Mouse (Mus musculus) CH12.LX (cell line): Measurements from ENCODE around the gene Cdkn2d. TPM values are rescaled to one million over a fixed set of nuclear protein-coding genes. Genes with fewer than 3 reads are reported as not detected.

Experiments used
- DNase-seq: peaks from one replicate; pipeline ENCODE4 v3.0.0-alpha.2; 2013; ENCODE audit errors: extremely low read depth
- H3K27ac ChIP-seq: 2 replicates; pipeline ENCODE4 v1.5.1; 2012; ENCODE audit warnings: low read depth, mild to moderate bottlenecking, control low read depth, moderate library complexity; ENCODE audit not compliant: insufficient read depth
- H3K27me3 ChIP-seq: replicated peaks from 2 replicates; pipeline ENCODE3; 2012; ENCODE audit warnings: inconsistent platforms
- H3K36me3 ChIP-seq, 2 experiments: replicated peaks in 1 of 2; 2 replicates each; pipeline versions ENCODE3 to v1.6.1; 2012; ENCODE audit warnings: inconsistent platforms in 1 of 2, low read length in 1 of 2, mild to moderate bottlenecking in 1 of 2, mixed read lengths in 1 of 2, moderate library complexity in 1 of 2; ENCODE audit not compliant: control insufficient read depth in 1 of 2, insufficient read depth in 1 of 2
- H3K4me1 ChIP-seq, 2 experiments: 2 replicates each; pipeline ENCODE4 v1.6.1; 2012; ENCODE audit warnings: inconsistent platforms in 1 of 2, moderate library complexity in 1 of 2; ENCODE audit not compliant: insufficient read depth in 2 of 2, control insufficient read depth in 1 of 2
- H3K4me2 ChIP-seq: 2 replicates; pipeline ENCODE4 v1.6.1; 2012; ENCODE audit warnings: low read depth, mild to moderate bottlenecking, control low read depth; ENCODE audit not compliant: poor library complexity, insufficient read depth, severe bottlenecking
- H3K4me3 ChIP-seq, 3 experiments: fragments of 150-350 bp in 1 of 3; sonication (generic) in 1 of 3; replicated peaks in 1 of 3; 2 replicates each; pipeline versions ENCODE3 to v1.5.1; 2011 to 2012; ENCODE audit warnings: low read depth in 2 of 3, low read length in 2 of 3, mild to moderate bottlenecking in 2 of 3, moderate library complexity in 2 of 3, control low read depth in 1 of 3, improper control_type of control experiment in 1 of 3, inconsistent platforms in 1 of 3, mixed read lengths in 1 of 3; ENCODE audit not compliant: poor library complexity in 1 of 3
- H3K79me2 ChIP-seq: replicated peaks from 2 replicates; pipeline ENCODE4 v1.6.1; 2012; ENCODE audit warnings: mild to moderate bottlenecking, moderate library complexity; ENCODE audit not compliant: control insufficient read depth, poor library complexity, insufficient read depth, severe bottlenecking; ENCODE audit errors: extremely low read depth
- H3K9ac ChIP-seq: 2 replicates; pipeline ENCODE4 v1.6.1; 2012; ENCODE audit warnings: low read depth, mild to moderate bottlenecking, control low read depth, moderate library complexity; ENCODE audit not compliant: insufficient read depth
- H3K9me3 ChIP-seq: replicated peaks from 2 replicates; pipeline ENCODE3; 2012; ENCODE audit warnings: low read length, inconsistent platforms, mixed read lengths
- BHLHE40 ChIP-seq: IDR thresholded peaks from 2 replicates; pipeline ENCODE4 v1.6.1; 2011; ENCODE audit warnings: mild to moderate bottlenecking, low read depth, low read length, improper control_type of control experiment
- CHD1 ChIP-seq: IDR thresholded peaks from 2 replicates; pipeline ENCODE4 v1.6.1; 2012; ENCODE audit warnings: low read depth, low read length, improper control_type of control experiment, inconsistent platforms
- CHD2 ChIP-seq: IDR thresholded peaks from 2 replicates; pipeline ENCODE4 v1.6.1; 2011; ENCODE audit warnings: low read length, improper control_type of control experiment
- CTCF ChIP-seq, 2 experiments: IDR thresholded peaks in 1 of 2; conservative IDR thresholded peaks in 1 of 2; 2 replicates each; pipeline ENCODE4 v1.5.1; 2011 to 2012; ENCODE audit warnings: low read depth in 2 of 2, low read length in 2 of 2, improper control_type of control experiment in 1 of 2, inconsistent platforms in 1 of 2, mild to moderate bottlenecking in 1 of 2, moderate library complexity in 1 of 2
- E2F4 ChIP-seq: IDR thresholded peaks from 2 replicates; pipeline ENCODE4 v1.6.1; 2011; ENCODE audit warnings: low read depth, low read length, improper control_type of control experiment; ENCODE audit not compliant: insufficient replicate concordance
- ELF1 ChIP-seq: IDR thresholded peaks from 2 replicates; pipeline ENCODE4 v1.6.1; 2014; ENCODE audit warnings: low read depth, mild to moderate bottlenecking, inconsistent platforms, low read length, improper control_type of control experiment
- EP300 ChIP-seq: IDR thresholded peaks from 2 replicates; pipeline ENCODE4 v1.6.1; 2011; ENCODE audit warnings: low read length, improper control_type of control experiment
- ETS1 ChIP-seq: conservative IDR thresholded peaks from 2 replicates; pipeline ENCODE4 v1.6.1; 2012; ENCODE audit warnings: low read depth, mild to moderate bottlenecking, inconsistent platforms, low read length, improper control_type of control experiment, moderate library complexity
- GABPA ChIP-seq: IDR thresholded peaks from 2 replicates; pipeline ENCODE4 v1.6.1; 2012; ENCODE audit warnings: low read depth, low read length, improper control_type of control experiment, inconsistent platforms; ENCODE audit not compliant: insufficient replicate concordance
- HCFC1 ChIP-seq: IDR thresholded peaks from 2 replicates; pipeline ENCODE4 v1.6.1; 2012; ENCODE audit warnings: low read depth, mild to moderate bottlenecking, inconsistent platforms, low read length, improper control_type of control experiment
- IRF4 ChIP-seq: IDR thresholded peaks from 2 replicates; pipeline ENCODE4 v1.6.1; 2014; ENCODE audit warnings: low read depth, mild to moderate bottlenecking, inconsistent platforms, low read length, improper control_type of control experiment
- JUN ChIP-seq: IDR thresholded peaks from 2 replicates; pipeline ENCODE4 v1.6.1; 2011; ENCODE audit warnings: low read depth, mild to moderate bottlenecking, low read length, improper control_type of control experiment, moderate library complexity; ENCODE audit not compliant: insufficient read depth
- JUND ChIP-seq: conservative IDR thresholded peaks from 2 replicates; pipeline ENCODE4 v1.6.1; 2011; ENCODE audit warnings: low read depth, low read length, improper control_type of control experiment
- KAT2A ChIP-seq: IDR thresholded peaks from 2 replicates; pipeline ENCODE4 v1.6.1; 2012; ENCODE audit warnings: low read length, improper control_type of control experiment, inconsistent platforms; ENCODE audit not compliant: insufficient replicate concordance
- MAFK ChIP-seq: IDR thresholded peaks from 2 replicates; pipeline ENCODE4 v1.6.1; 2011; ENCODE audit warnings: low read length, improper control_type of control experiment; ENCODE audit not compliant: insufficient replicate concordance
- MAX ChIP-seq: IDR thresholded peaks from 2 replicates; pipeline ENCODE4 v1.6.1; 2011; ENCODE audit warnings: low read length, improper control_type of control experiment
- MAZ ChIP-seq: IDR thresholded peaks from 2 replicates; pipeline ENCODE4 v1.6.1; 2012; ENCODE audit warnings: low read depth, mild to moderate bottlenecking, inconsistent platforms, low read length, improper control_type of control experiment, moderate library complexity
- MEF2A ChIP-seq: IDR thresholded peaks from 2 replicates; pipeline ENCODE4 v1.6.1; 2014; ENCODE audit warnings: low read depth, mild to moderate bottlenecking, inconsistent platforms, low read length, improper control_type of control experiment, borderline replicate concordance
- MXI1 ChIP-seq: IDR thresholded peaks from 2 replicates; pipeline ENCODE4 v1.6.1; 2011; ENCODE audit warnings: mild to moderate bottlenecking, low read depth, low read length, improper control_type of control experiment
- MYC ChIP-seq: IDR thresholded peaks from 2 replicates; pipeline ENCODE4 v1.6.1; 2011; ENCODE audit warnings: low read depth, mild to moderate bottlenecking, improper control_type of control experiment, low read length
- NELFE ChIP-seq: IDR thresholded peaks from 2 replicates; pipeline ENCODE4 v1.6.1; 2011; ENCODE audit warnings: low read depth, low read length, improper control_type of control experiment
- NRF1 ChIP-seq: IDR thresholded peaks from 2 replicates; pipeline ENCODE4 v1.6.1; 2014; ENCODE audit warnings: low read depth, mild to moderate bottlenecking, inconsistent platforms, low read length, improper control_type of control experiment, moderate library complexity
- PAX5 ChIP-seq: IDR thresholded peaks from 2 replicates; pipeline ENCODE4 v1.6.1; 2012; ENCODE audit warnings: low read length, inconsistent platforms, mixed read lengths
- POLR2A ChIP-seq: IDR thresholded peaks from 2 replicates; pipeline ENCODE4 v1.6.1; 2011; ENCODE audit warnings: low read depth, mild to moderate bottlenecking, improper control_type of control experiment, low read length
- POLR2AphosphoS2 ChIP-seq: IDR thresholded peaks from 2 replicates; pipeline ENCODE4 v1.6.1; 2011; ENCODE audit warnings: low read depth, low read length, improper control_type of control experiment
- RAD21 ChIP-seq: IDR thresholded peaks from 2 replicates; pipeline ENCODE4 v1.6.1; 2011; ENCODE audit warnings: low read depth, mild to moderate bottlenecking, low read length, improper control_type of control experiment, moderate library complexity
- RCOR1 ChIP-seq: conservative IDR thresholded peaks from 2 replicates; pipeline ENCODE4 v1.6.1; 2012; ENCODE audit warnings: low read depth, mild to moderate bottlenecking, inconsistent platforms, low read length, improper control_type of control experiment
- SIN3A ChIP-seq: IDR thresholded peaks from 2 replicates; pipeline ENCODE4 v1.6.1; 2012; ENCODE audit warnings: low read length, improper control_type of control experiment, inconsistent platforms
- SMC3 ChIP-seq: IDR thresholded peaks from 2 replicates; pipeline ENCODE4 v1.6.1; 2011; ENCODE audit warnings: low read depth, low read length, improper control_type of control experiment
- TBP ChIP-seq: conservative IDR thresholded peaks from 2 replicates; pipeline ENCODE4 v1.6.1; 2011; ENCODE audit warnings: low read depth, low read length, improper control_type of control experiment
- TCF12 ChIP-seq: IDR thresholded peaks from 2 replicates; pipeline ENCODE4 v1.6.1; 2014; ENCODE audit warnings: low read depth, mild to moderate bottlenecking, inconsistent platforms, low read length, improper control_type of control experiment
- UBTF ChIP-seq: IDR thresholded peaks from 2 replicates; pipeline ENCODE4 v1.6.1; 2012; ENCODE audit warnings: low read depth, mild to moderate bottlenecking, inconsistent platforms, low read length, improper control_type of control experiment, moderate library complexity
- USF1 ChIP-seq: IDR thresholded peaks from 2 replicates; pipeline ENCODE4 v1.6.1; 2014; ENCODE audit warnings: low read depth, mild to moderate bottlenecking, inconsistent platforms, low read length, improper control_type of control experiment
- USF2 ChIP-seq: conservative IDR thresholded peaks from 2 replicates; pipeline ENCODE4 v1.6.1; 2011; ENCODE audit warnings: low read depth, low read length, improper control_type of control experiment
- ZC3H11A ChIP-seq: IDR thresholded peaks from 2 replicates; pipeline ENCODE4 v1.6.1; 2012; ENCODE audit warnings: low read depth, mild to moderate bottlenecking, inconsistent platforms, low read length, improper control_type of control experiment
- ZKSCAN1 ChIP-seq: IDR thresholded peaks from 2 replicates; pipeline ENCODE4 v1.6.1; 2012; ENCODE audit warnings: low read depth, inconsistent platforms, low read length, improper control_type of control experiment, borderline replicate concordance
- ZMIZ1 ChIP-seq: IDR thresholded peaks from 2 replicates; pipeline ENCODE4 v1.6.1; 2012; ENCODE audit warnings: low read depth, mild to moderate bottlenecking, inconsistent platforms, low read length, improper control_type of control experiment
- ZNF384 ChIP-seq: IDR thresholded peaks from 2 replicates; pipeline ENCODE4 v1.6.1; 2012; ENCODE audit warnings: low read depth, low read length, improper control_type of control experiment, inconsistent platforms
- dilution Hi-C: fragments of 300-500 bp; cut with MboI; formaldehyde crosslinking; loops from 2 replicates; pipeline ENCODE4 v1.14.3; 2020; ENCODE audit warnings: low sequenced_read_pairs; ENCODE audit not compliant: extremely low pct_unique_long_range_greater_than_20kb, extremely low pct_ligation_motif_present
- in situ Hi-C: fragments of 300-500 bp; cut with MboI; formaldehyde crosslinking; loops from 3 replicates; pipeline ENCODE4 v1.14.3; 2019; ENCODE audit warnings: low sequenced_read_pairs, low pct_ligation_motif_present, low pct_unique_long_range_greater_than_20kb, mixed read lengths
- polyA plus RNA-seq: library from polyadenylated mRNA; unstranded; fragments of >175 nt; gene quantifications from 2 replicates; pipeline ENCODE4 v1.2.1, GENCODE M21; 2012; ENCODE audit warnings: low read depth; ENCODE audit not compliant: insufficient read length
- total RNA-seq, 2 experiments: library from RNA; depleted of rRNA; stranded (reverse); fragments of 300-350 nt in 1 of 2; fragments of >200 nt in 1 of 2; gene quantifications; 2 replicates each; pipeline ENCODE4 v1.2.3; 2012 to 2014

Gene Cdkn2d
- total RNA-seq (2012; rRNA removed) (9.7 and 12.6 TPM in 2 replicates), total RNA-seq (2014; rRNA removed) (7.1 and 7.3 TPM in 2 replicates), polyA plus RNA-seq (2.2 and 2.9 TPM in 2 replicates)

DNA sequence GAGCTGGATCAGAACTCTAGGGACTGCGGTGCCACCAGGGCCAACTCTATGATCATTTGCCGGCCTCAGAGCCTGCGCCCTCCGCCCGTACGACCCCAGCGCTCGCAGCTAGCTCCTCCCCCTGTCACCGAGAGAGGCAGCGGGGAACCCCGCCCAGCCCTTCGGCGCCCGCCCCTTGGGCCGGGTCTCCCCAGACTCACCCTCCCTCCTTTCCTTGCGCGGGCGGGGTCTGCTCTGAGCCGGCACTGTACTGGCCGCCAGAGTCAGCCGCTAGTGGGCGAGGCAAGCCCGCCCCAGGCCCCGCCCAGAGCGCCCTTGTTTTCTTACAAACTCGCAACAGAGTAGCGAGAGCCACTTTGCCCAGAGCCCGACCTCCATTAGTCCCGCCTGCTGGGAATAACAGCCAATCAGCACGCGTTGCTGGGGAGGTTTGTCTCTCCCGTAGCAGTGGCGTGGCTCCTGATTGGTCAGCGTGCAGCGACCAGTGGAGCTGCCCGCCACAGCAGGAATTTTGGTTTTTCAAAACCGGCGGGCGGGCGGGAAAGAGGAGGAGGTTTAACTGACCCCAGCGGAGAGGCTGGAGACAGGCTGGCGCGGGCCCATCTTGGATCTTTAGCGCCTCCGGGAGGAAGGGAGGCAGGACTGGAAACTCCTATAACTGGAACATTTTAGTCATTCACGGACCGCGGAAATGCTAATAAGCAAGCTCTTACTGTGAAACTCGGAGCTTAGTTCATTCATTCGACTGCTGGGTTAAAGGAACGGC, at the start of gene Cdkn2d:
Cdkn2d (minus strand) TSS at position 386 of the 766 bp plus-strand sequence.
- Histone ChIP-seq H3K4me2 (peak within 1 kb of the TSS; percentile 88), H3K27me3 (peaks cover 6% of the 10 kb centered on the region), H3K4me1 (peaks cover 9 to 32% of the 10 kb centered on the region in 2 experiments), H3K9ac (peak within 1 kb of the TSS; percentile 53), H3K79me2 (peaks cover 17% of the 10 kb centered on the region), H3K4me3 (peak within 1 kb of the TSS; percentile 68 to 82 (median 74)), H3K36me3 (peaks cover 0 to 5% of the 10 kb centered on the region in 2 experiments), H3K9me3 (no peaks in the 10 kb centered on the region), H3K27ac (peak within 1 kb of the TSS; percentile 39)
- 0 out of 2 replicates have a peak, but pooled peaks have one; percentile 59 for TF ChIP-seq MEF2A
- TF ChIP-seq IRF4 = peak; percentile 69; the same call in 1 of the 2 replicates
- TF ChIP-seq MYC = peak; percentile 73; the same call in 1 of the 2 replicates
- TF ChIP-seq ETS1 = peak; percentile 87
- peak; percentile 83 for TF ChIP-seq NELFE
- peak; percentile 92 for TF ChIP-seq JUND
- TF ChIP-seq EP300 = peak; percentile 83
- TF ChIP-seq KAT2A = no peak
- no peak for TF ChIP-seq GABPA
- no peak for TF ChIP-seq ZKSCAN1
- no peak; the same call in 1 of the 2 replicates for TF ChIP-seq ZMIZ1
- peak; percentile 35 for TF ChIP-seq SMC3
- TF ChIP-seq E2F4 = peak; percentile 95
- peak; percentile 89 for TF ChIP-seq JUN
- TF ChIP-seq ZC3H11A = no peak
- no peak for TF ChIP-seq POLR2AphosphoS2
- peak; percentile 68 for TF ChIP-seq NRF1
- TF ChIP-seq SIN3A = peak; percentile 92
- no peak for TF ChIP-seq UBTF
- TF ChIP-seq RAD21 = peak; percentile 49
- TF ChIP-seq MAZ = peak; percentile 85
- TF ChIP-seq CTCF (conservative IDR thresholded peaks at IDR 0.05 in 1 of 2, IDR thresholded peaks at IDR 0.05 in 1 of 2; ENCODE audit: low read depth in 2 of 2, low read length in 2 of 2) = peak in 1 of 2 experiments; percentile 55; a peak in 2 of 4 replicates
- TF ChIP-seq HCFC1 = peak; percentile 66
- TF ChIP-seq MAFK = peak; percentile 27; the same call in 1 of the 2 replicates
- 0 out of 2 replicates have a peak, but pooled peaks have one; percentile 32 for TF ChIP-seq MXI1
- TF ChIP-seq TCF12 = peak; percentile 63
- TF ChIP-seq RCOR1 = peak; percentile 88
- TF ChIP-seq ZNF384 = peak; percentile 72
- TF ChIP-seq MAX = no peak
- TF ChIP-seq BHLHE40 = peak; percentile 53
- no peak for TF ChIP-seq CHD1
- TF ChIP-seq CHD2 = peak; percentile 97
- TF ChIP-seq USF1 = no peak
- TF ChIP-seq TBP = 0 out of 2 replicates have a peak, but pooled peaks have one; percentile 58
- TF ChIP-seq PAX5 = no peak
- peak; percentile 78 for TF ChIP-seq ELF1
- TF ChIP-seq USF2 = no peak
- peak; percentile 50 for TF ChIP-seq POLR2A
- peak; percentile 100 for DNase-seq
- dilution Hi-C loops = no loop called here
- in situ Hi-C loops = no loop called here
